Mouse (Mus musculus) c-Kit-positive CD71-negative TER-119-negative erythroid progenitor cells, embryonic 14.5 days (primary cell): ENCODE measurements around the gene Rfx4.

ENCODE experiments used
- DNase-seq: peaks from one replicate; pipeline ENCODE4 v3.0.0-alpha.2; 2013; ENCODE audit warnings: low read depth

Gene Rfx4

GRCm38 (mm10) chr10:84867577-84867976 is 111.7 kb downstream of the Rfx4 start:
- no peak for DNase-seq

GRCm38 (mm10) chr10:84871285-84871684 is 115.4 kb downstream of the Rfx4 start:
- no peak for DNase-seq

DNA sequence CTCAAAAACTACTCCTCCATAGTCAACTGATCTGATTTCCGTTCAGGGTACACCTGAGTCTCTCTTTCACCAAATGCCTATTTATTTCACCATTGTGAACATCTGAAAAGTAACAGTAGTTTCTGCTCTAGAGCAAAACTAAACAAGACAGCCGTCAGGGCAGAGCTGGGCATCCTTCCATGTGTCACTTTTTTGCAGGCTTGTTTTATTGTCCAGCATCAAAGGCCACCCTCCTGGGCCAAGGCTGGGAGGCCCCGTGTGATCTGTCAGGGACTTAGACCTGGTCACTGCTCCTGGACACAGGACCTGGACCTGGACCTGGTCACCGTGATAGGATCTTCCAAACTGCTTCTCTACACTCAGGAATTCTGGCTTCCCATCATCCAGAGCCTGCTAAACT is 116.1 kb downstream of the Rfx4 start:
- no peak for DNase-seq

DNA sequence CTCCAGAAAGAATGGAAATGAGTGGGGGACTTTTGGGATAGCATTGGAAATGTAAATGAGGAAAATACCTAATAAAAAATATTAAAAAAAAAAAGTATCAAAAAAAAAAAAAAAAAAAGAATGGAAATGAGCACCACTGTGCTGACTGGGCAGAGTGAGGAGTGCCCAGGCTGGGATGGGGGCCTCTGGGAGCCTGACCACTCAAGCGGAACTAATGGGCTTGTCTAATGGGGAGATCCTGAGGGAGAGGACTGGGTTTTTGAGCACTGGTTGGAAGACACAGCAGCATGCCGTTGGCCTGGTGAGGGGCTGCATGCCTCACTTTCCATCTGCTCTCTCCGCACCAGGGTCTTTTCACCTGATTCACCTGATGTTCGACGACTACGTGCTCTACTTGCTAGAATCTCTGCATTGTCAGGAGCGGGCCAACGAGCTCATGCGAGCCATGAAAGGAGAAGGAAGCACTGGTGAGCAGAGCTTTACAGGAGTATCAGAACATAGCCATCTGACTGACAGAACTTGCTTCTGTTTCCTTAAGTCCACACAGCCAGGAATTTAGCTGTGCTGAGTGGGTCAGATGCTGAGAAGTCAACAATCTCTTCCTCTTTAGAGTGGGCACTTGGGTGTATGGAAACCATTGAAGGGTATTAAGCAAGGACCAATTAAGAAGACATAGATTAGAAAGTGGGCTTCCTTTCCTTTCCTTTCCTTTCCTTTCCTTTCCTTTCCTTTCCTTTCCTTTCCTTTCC is 124.1 kb downstream of the Rfx4 start:
- DNase-seq, result no peak

- DNase-seq, result no peak
Measured at GRCm38 (mm10) chr10:84882528-84882927, 126.7 kb downstream of the Rfx4 start.

DNA sequence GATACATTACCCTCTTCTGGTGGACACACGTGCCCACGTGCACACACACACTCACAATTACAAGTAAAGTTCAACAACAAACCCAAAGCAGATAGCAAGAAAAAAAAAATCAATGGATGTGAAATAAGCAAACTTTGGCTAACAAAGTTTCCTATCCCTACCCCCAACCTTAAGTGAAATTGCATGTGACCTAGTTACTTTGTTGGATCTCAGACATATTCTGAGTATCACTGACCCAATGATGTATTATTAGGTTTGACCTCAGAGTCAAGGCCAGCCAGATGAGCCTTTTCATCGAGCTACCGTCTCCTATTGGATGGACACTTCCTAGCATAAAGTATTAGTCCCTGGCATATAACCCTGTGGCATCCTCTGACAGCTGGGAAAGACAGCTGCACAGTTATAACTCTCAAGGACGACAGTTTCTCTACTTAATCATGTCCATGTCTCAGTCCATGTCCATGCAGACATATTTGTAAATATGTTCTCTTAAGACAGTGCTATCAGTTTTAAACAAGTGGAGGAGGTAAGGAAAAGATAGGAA is 129.6 kb downstream of the Rfx4 start:
- no peak for DNase-seq

DNA sequence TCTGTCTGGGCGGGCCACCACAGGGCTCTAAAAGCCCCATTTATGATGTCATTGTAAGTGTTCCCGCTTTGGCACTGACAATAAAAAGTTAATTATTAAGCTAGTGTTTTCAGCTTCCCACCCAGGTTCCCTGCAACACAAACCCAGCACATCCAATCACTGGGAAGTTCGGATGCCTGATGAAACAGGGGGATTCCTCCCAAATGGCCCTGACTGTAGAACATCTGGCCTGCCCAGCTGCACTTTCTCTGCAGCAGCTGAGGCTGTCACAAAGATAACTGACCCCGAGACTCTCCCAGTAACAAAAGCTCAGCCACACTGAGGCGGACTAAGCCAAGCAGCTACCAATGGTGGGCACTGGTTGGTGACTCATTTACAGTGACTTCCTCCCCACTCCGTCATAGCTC is 130.4 kb downstream of the Rfx4 start:
- DNase-seq, result no peak

DNA sequence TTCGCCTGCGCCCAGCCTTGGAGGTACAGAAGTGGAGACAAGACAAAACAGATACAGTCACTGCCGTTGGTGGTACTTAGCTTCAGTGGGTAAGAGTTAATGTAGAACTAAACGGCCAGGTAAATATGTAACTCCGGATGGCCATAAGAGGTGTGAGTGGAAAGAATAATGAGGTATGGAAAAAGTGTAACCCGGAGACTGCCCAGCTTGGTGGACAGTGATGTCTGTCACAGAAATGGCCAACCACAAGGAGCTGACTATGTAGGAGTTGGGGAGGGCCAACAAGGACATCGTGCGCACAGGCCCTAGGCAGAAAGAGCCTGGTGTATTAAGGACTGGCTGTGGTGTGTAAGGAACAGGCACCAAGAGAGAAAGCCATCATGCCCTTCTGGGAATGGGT is 130.9 kb downstream of the Rfx4 start:
- DNase-seq, result no peak

DNA sequence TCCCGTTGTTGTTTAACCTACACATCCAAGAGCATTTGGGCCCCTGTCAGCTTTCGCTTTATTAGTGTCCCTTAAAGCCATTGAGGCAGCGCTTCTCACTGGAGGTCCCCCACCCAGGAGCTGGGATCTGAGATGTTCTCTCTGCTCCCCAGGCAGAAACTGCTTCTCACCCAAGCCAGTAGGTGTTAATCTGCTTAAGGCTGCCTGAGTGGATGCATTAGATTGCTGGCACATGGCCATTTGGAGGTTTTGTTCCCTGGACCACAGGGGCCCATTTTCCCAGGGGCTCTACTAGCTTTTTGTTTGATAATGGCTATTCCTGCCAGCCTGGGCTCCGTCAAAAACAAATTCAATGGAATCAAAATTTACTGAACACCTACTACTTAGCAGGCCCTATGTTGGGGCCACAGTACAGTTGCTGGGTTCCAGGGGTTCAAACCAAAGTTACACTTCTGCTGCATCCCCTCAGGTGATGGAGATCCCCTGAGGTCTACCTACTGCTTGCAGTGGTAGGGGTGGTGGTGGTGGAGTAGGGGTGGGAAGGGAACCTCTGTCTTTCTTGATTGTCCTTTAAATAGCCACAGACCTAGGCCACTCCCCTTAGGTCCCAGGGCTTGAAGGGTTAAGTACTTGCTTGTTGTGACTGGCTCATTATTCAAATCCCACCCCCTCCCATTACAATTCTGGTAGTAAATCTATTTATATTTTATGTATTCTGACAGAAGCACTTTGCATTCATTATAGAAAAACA is 133.4 kb downstream of the Rfx4 start:
- DNase-seq, result no peak

DNA sequence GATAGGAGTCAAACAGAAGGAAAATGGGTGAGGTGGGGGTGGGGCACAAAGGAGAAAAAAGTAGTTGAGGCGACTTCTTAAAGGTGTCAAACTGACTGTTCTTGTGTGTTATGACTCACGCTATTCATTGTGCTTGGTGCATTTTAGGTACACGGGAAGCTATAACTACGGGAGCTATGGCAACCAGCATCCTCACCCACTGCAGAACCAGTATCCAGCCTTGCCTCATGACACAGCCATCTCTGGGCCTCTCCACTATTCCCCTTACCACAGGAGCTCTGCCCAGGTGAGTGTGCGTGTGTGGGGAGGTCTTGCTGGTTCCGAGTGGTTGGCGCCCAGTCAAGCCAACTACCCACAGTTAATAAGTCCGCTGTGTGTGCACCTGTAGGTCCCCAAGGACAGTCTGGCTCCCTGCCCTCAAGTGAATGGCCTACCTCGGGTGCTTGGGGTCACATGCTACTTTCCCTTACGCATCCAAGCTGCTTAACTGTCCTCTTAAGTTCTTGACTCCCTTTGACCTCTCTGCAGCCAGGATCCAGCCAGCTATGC is 140.0 kb downstream of the Rfx4 start:
- no peak for DNase-seq

- no peak for DNase-seq
Measured at GRCm38 (mm10) chr10:84896941-84897930, 141.4 kb downstream of the Rfx4 start.

DNA sequence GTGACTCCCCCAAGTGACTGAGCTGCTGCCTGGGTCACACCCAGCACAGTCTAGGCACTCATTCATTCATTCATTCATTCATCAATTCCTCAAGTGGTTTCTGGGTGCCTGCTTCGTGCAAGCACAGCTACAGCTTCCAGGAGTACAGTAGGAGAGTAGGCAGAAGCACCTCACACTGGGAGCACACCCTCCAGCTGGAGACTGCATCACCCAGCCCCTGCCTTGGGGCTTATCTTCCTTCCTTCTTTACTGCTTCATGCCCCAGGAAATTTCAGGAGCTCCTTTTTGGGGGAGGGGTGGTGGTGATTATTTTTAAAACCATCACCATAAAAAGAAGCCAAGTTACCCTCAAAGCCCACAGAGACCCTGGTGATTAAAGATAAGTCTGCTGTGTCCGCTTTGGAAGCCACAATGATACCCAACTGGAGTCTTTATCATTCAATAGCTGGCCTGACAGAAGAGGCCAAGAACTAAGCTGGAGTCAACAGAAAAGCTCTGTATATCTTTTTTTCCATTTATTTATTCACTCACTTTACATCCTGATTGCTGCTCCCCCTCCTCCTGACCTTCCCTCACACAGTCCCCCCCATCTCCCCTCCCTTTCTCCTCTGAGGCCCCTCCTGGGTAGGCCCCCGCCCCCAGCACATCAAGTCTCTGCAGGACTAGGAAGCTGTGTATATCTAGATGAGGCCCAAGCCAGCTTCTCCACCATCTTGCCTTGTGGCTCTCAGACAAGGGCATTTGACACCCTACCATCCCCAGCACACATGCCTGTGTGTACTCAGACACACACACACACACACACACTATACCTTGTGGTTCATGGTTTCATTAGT is 142.5 kb downstream of the Rfx4 start:
- no peak for DNase-seq

DNA sequence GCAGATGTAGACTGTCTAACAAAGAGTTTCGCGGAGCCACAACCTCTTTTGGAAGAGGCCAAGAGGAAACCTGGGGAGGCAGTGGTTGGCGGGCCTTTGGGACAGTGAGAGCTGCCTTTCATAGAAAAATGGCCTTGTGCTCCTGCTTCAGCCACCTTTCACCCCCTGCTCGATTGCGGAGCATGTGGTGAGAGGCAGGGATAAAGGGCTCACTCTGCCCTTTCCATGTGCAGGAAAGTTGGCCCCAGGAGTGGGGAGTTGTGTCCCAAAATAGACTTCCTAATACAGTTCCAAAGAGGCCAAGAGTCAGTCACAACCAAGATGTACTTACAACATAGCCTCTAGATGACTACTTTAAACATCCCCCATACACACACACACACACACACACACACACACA is 145.8 kb downstream of the Rfx4 start:
- no peak for DNase-seq

DNA sequence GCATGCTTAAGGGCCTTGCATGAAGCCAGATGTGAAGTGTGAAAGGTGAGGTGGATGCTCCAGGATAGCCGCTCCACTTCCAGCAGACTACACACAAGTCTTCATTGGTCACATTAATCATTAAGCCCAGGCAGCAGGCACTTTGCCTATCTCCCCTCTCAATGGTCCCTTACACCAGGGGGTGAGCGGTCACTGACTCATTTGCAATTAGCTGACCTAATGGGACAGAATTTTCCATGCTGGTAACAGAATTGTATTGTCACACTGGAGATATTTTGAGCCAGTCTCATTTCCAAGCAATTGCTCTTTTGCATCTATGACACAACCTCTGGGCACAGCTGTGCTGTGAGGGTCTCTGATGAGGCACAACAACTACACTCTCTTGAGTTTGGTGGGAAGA is 146.4 kb downstream of the Rfx4 start:
- DNase-seq, result no peak

DNA sequence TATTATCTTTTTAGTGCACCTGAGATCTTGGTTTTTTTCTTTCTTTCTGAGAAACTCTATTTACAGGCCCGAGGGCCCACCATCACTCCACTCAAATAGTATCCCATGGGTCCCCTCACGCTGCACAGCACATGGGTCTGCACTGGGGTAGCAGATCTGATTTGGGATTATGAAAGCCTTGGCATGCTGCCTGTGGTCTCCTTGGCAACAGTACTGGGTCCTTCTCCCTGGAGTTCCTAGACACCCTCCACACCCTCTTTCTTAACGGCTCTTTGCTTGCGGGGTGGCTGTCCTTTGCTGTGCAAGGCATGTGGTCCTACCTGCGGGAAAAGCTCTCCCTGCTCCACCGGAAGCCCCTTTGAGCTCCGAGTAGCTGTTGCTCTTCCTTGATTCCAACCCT is 147.4 kb downstream of the Rfx4 start:
- DNase-seq, result no peak

DNA sequence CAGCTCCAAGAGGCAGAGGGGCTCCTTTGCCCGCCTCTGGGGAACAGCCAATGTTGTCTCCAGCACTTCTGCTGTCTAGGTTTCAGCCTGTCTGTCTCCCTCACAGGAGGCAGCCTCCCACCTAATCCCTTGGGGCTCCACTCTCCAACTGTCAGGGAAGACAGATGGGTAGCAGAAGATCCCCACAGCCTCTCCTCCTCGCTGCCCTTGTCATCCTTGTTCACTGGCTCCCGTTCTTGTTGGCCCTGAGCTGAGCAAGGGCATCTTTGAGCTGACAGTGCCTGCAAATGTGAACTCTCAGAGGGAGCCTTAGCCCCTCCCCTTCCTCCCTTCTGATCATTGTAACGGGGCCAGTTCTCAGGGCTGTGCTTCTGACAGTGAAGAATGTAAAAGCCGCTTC is 147.9 kb downstream of the Rfx4 start:
- no peak for DNase-seq

DNA sequence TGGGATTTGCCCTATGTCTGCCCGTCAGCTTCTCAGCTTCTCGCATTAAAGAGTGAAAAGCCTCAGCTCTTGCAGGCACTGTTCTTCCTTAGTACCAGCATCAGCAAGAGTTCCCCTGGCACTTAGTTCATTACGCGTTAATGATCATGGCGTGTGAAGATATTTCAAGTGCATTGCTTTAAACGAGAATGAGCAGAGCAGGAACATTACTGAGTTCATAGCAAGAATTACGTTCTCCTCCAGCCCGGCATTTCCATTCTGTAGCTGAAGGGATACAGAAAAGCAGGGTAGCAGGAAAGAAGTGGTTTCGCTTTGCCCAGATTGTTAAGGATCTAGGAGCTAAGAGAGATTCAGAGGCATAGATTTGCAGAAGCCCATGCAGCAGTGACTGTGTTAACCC is 151.0 kb downstream of the Rfx4 start:
- no peak for DNase-seq

- no peak for DNase-seq
Measured at GRCm38 (mm10) chr10:84908006-84908405, 152.1 kb downstream of the Rfx4 start.

DNA sequence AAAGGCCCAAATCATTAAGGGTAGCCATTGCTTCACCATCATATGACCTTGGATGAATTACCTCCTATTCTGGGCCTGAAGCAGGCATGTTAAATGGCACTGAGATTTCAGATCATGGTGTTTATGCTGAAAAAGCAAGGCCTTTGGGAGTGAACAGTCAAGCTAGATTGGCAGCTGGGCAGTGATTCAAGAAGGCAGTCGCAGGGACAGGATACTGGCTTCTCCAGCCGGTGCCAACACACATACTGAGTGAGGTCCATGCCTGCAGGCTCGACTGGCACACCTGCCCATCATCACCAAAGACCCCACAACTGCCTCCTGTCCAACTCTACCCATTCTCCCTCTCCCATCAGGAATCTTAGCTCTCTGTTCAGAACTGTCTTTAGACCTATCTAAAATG is 152.6 kb downstream of the Rfx4 start:
- no peak for DNase-seq

- DNase-seq, result no peak
Measured at GRCm38 (mm10) chr10:84909021-84909801, 153.3 kb downstream of the Rfx4 start.
